Mouse (Mus musculus) CH12F3 (cell line): ENCODE data around the gene Pex14.
"Not testable (repeated sequence)": the region's sequence is repeated elsewhere in the genome, so short reads cannot be mapped to it uniquely, and the experiment has no call there.

Experiments
- in situ Hi-C: fragments of 300-500 bp; cut with MboI; formaldehyde crosslinking; loops from 2 replicates; pipeline ENCODE4 v1.14.3; 2020; ENCODE audit warnings: low sequenced_read_pairs

The Pex14 gene

GRCm38 (mm10) chr4:149103875-149104561 is 4.3 kb upstream of the Pex14 start, which contains the start of gene Dffa:
TSS of gene Dffa (plus strand) at chr4:149104146.
- in situ Hi-C loops = no loop called here

- in situ Hi-C loops = no loop called here
These were observed 1.8 kb upstream of the Pex14 start for GRCm38 (mm10) chr4:149101456-149101855.

GRCm38 (mm10) chr4:149100449-149100848 is 773 bp upstream of the Pex14 start:
- in situ Hi-C loops = not testable (repeated sequence)

- in situ Hi-C loops = no loop called here
These were observed 1.1 kb downstream of the Pex14 start for GRCm38 (mm10) chr4:149098571-149098970.

- in situ Hi-C loops = no loop called here
These were observed 1.7 kb downstream of the Pex14 start for GRCm38 (mm10) chr4:149097956-149098355.

GRCm38 (mm10) chr4:149091364-149091763 is 8.3 kb downstream of the Pex14 start:
- in situ Hi-C loops = no loop called here

GRCm38 (mm10) chr4:149085381-149085780 is 14.3 kb downstream of the Pex14 start:
- in situ Hi-C loops = no loop called here

- in situ Hi-C loops = no loop called here
These were observed 18.1 kb downstream of the Pex14 start for GRCm38 (mm10) chr4:149081528-149081927.

GRCm38 (mm10) chr4:149080111-149080510 is 19.6 kb downstream of the Pex14 start:
- in situ Hi-C loops = no loop called here

GRCm38 (mm10) chr4:149079629-149080028 is 20.0 kb downstream of the Pex14 start:
- in situ Hi-C loops = loop anchor here (10.0 kb wide), 1 partner anchor 375 kb away; no protein-coding TSS in a partner anchor

- in situ Hi-C loops = loop anchor here (10.0 kb wide), 1 partner anchor 373 kb away; no protein-coding TSS in a partner anchor
These were observed 21.4 kb downstream of the Pex14 start for GRCm38 (mm10) chr4:149078261-149078660.

GRCm38 (mm10) chr4:149075871-149076575 is 23.7 kb downstream of the Pex14 start:
- in situ Hi-C loops = loop anchor here (10.0 kb wide), 1 partner anchor 371 kb away; no protein-coding TSS in a partner anchor

- in situ Hi-C loops = loop anchor here (10.0 kb wide), 1 partner anchor 370 kb away; no protein-coding TSS in a partner anchor
These were observed 24.6 kb downstream of the Pex14 start for GRCm38 (mm10) chr4:149075073-149075472.

GRCm38 (mm10) chr4:149066672-149067551 is 32.8 kb downstream of the Pex14 start:
- in situ Hi-C loops = no loop called here

GRCm38 (mm10) chr4:149064061-149064854 is 35.4 kb downstream of the Pex14 start:
- in situ Hi-C loops = no loop called here

- in situ Hi-C loops = no loop called here
These were observed 37.0 kb downstream of the Pex14 start for GRCm38 (mm10) chr4:149062406-149063318.

- in situ Hi-C loops = no loop called here
These were observed 38.3 kb downstream of the Pex14 start for GRCm38 (mm10) chr4:149061432-149061718.

GRCm38 (mm10) chr4:149060621-149061431 is 38.9 kb downstream of the Pex14 start:
- in situ Hi-C loops = no loop called here

GRCm38 (mm10) chr4:149059713-149060112 is 40.0 kb downstream of the Pex14 start:
- in situ Hi-C loops = no loop called here
